Mouse (Mus musculus) MEL (cell line): ENCODE results near the gene Slmap.

ENCODE experiments used
- CTCF ChIP-seq, 3 experiments: IDR thresholded peaks in 2 of 3; conservative IDR thresholded peaks in 1 of 3; 2 replicates each; pipeline ENCODE4 v1.5.1; 2011 to 2012; ENCODE audit warnings: low read length in 3 of 3, low read depth in 2 of 3, mild to moderate bottlenecking in 2 of 3, improper control_type of control experiment in 1 of 3, inconsistent platforms in 1 of 3, mixed read lengths in 1 of 3, moderate library complexity in 1 of 3; ENCODE audit not compliant: control insufficient read depth in 1 of 3, insufficient read depth in 1 of 3, poor library complexity in 1 of 3, severe bottlenecking in 1 of 3
- GATA1 ChIP-seq: IDR thresholded peaks from 2 replicates; pipeline ENCODE4 v1.6.1; 2011; ENCODE audit warnings: low read depth, low read length, improper control_type of control experiment
- HCFC1 ChIP-seq: IDR thresholded peaks from 2 replicates; pipeline ENCODE4 v1.6.1; 2012; ENCODE audit warnings: low read depth, mild to moderate bottlenecking, inconsistent platforms, low read length, improper control_type of control experiment, moderate library complexity
- POLR2A ChIP-seq, 2 experiments: IDR thresholded peaks; 2 replicates each; pipeline ENCODE4 v1.6.1; 2011 to 2012; ENCODE audit warnings: low read length in 2 of 2, mild to moderate bottlenecking in 2 of 2, control low read depth in 1 of 2, improper control_type of control experiment in 1 of 2, low read depth in 1 of 2, moderate library complexity in 1 of 2; ENCODE audit not compliant: control insufficient read depth in 1 of 2, insufficient read depth in 1 of 2, poor library complexity in 1 of 2
- TAL1 ChIP-seq: IDR thresholded peaks from 2 replicates; pipeline ENCODE4 v1.6.1; 2012; ENCODE audit warnings: mild to moderate bottlenecking, inconsistent platforms, low read length, moderate library complexity, mixed read lengths
- TCF12 ChIP-seq: IDR thresholded peaks from 2 replicates; pipeline ENCODE4 v1.6.1; 2014; ENCODE audit warnings: low read depth, mild to moderate bottlenecking, inconsistent platforms, low read length, improper control_type of control experiment, moderate library complexity

GRCm38 (mm10) chr14:26576255-26576780 lies 41.6 kb upstream of the Slmap start:
- TF ChIP-seq TAL1 (no peak), CTCF (IDR thresholded peaks at IDR 0.05 in 2 of 3, conservative IDR thresholded peaks at IDR 0.05 in 1 of 3; ENCODE audit: control insufficient read depth in 1 of 3, insufficient read depth in 1 of 3, low read depth in 2 of 3, low read length in 3 of 3, poor library complexity in 1 of 3, severe bottlenecking in 1 of 3) (no peak), POLR2A (IDR thresholded peaks at IDR 0.05; ENCODE audit: control insufficient read depth in 1 of 2, insufficient read depth in 1 of 2, low read depth in 1 of 2, low read length in 2 of 2, poor library complexity in 1 of 2) (no peak), GATA1 (no peak), HCFC1 (no peak), TCF12 (no peak)
